ENCODE assay signal across 8 mouse cellular contexts in genomic region chr11:72435694-72436045, GRCm38 (mm10). TPM values are rescaled to one million over a fixed set of nuclear protein-coding genes. Genes with fewer than 3 reads are reported as not detected.
DNase-seq lines count a peak whose midpoint lies in the region; ATAC-seq and TF ChIP-seq lines count a peak whose summit lies in the region.
"Had no signal": no experiment of that assay in that cellular context is flagged by ENCODE, and none has a peak within 500 bp of the region (broad histone marks: within the 10 kb centered on the region; RNA-seq: fewer than 3 reads in every experiment).

No protein-coding gene starts in this region.

- WGBS in lung, embryonic 16.5 days = 26% methylated on average over 2 of the region's 2 CpGs
- WGBS in embryonic facial prominence, embryonic 10.5 days = 65% methylated on average over 2 of the region's 2 CpGs
- WGBS in small intestine, adult 2 months = 11% methylated on average over 2 of the region's 2 CpGs

- H3K4me2 ChIP-seq in lung, embryonic 16.5 days (ENCODE audit: low read depth, low read length) = no peak overlapping the region

- H3K27me3 ChIP-seq in lung, embryonic 16.5 days (ENCODE audit: control insufficient read depth, insufficient read depth, low read depth, low read length) = no peaks in the 10 kb centered on the region
- no peaks in the 10 kb centered on the region for H3K27me3 ChIP-seq in embryonic facial prominence, embryonic 10.5 days (replicated peaks; ENCODE audit: low read depth, poor library complexity, severe bottlenecking)
- H3K27me3 ChIP-seq in small intestine, adult 2 months (ENCODE audit: control insufficient read depth, insufficient read depth, low read length) = no peaks in the 10 kb centered on the region

- H3K9me3 ChIP-seq in lung, embryonic 16.5 days (ENCODE audit: control insufficient read depth, low read length) = no peaks in the 10 kb centered on the region
- H3K9me3 ChIP-seq in embryonic facial prominence, embryonic 10.5 days = no peaks in the 10 kb centered on the region

- peaks cover 16% of the 10 kb centered on the region for H3K4me1 ChIP-seq in lung, embryonic 16.5 days (replicated peaks; ENCODE audit: control insufficient read depth, insufficient read depth, low read length)
- peaks cover 4% of the 10 kb centered on the region; the same call in 1 of the 2 replicates for H3K4me1 ChIP-seq in embryonic facial prominence, embryonic 10.5 days
- H3K4me1 ChIP-seq in small intestine, adult 2 months (ENCODE audit: control insufficient read depth, insufficient read depth, insufficient read length, low read length) = peaks cover 19% of the 10 kb centered on the region

- no peak overlapping the region for H3K4me3 ChIP-seq in lung, embryonic 16.5 days (ENCODE audit: low read length)
- H3K4me3 ChIP-seq in embryonic facial prominence, embryonic 10.5 days = no peak overlapping the region
- peak overlapping the region; percentile 67 for H3K4me3 ChIP-seq in small intestine, adult 2 months (ENCODE audit: low read depth, low read length)

- no peak overlapping the region for H3K9ac ChIP-seq in lung, embryonic 16.5 days (ENCODE audit: low read length)

- no peak for TF ChIP-seq POLR2A in small intestine, adult 2 months (IDR thresholded peaks at IDR 0.05; ENCODE audit: low read depth, low read length)

- no peaks in the 10 kb centered on the region for H3K36me3 ChIP-seq in lung, embryonic 16.5 days (ENCODE audit: control insufficient read depth, insufficient read depth, low read length)
- H3K36me3 ChIP-seq in embryonic facial prominence, embryonic 10.5 days (replicated peaks) = no peaks in the 10 kb centered on the region
- peaks cover 5% of the 10 kb centered on the region; the same call in 1 of the 2 replicates for H3K36me3 ChIP-seq in small intestine, adult 2 months (ENCODE audit: control insufficient read depth, insufficient read depth, low read length)

- H3K27ac ChIP-seq in lung, embryonic 16.5 days (ENCODE audit: low read length) = no peak overlapping the region
- 0 out of 2 replicates have a peak overlapping the region, but pooled peaks have one; percentile 20 for H3K27ac ChIP-seq in embryonic facial prominence, embryonic 10.5 days (replicated peaks)
- peak overlapping the region; percentile 95 for H3K27ac ChIP-seq in small intestine, adult 2 months (ENCODE audit: insufficient read depth, low read depth, low read length)

- no peak for DNase-seq in lung, adult 18-20 months
- no peak for DNase-seq in embryonic facial prominence, embryonic 10.5 days (ENCODE audit: low spot score)
- DNase-seq in kidney, adult 18-20 months = peak; percentile 72
- DNase-seq in layer of hippocampus, adult 9-10 months (ENCODE audit: low spot score) = no peak
- DNase-seq: cerebellum, postnatal 36 days had no signal

- TF ChIP-seq CTCF in small intestine, adult 2 months (IDR thresholded peaks at IDR 0.05; ENCODE audit: extremely low read depth, insufficient read length, insufficient replicate concordance, low read depth, low read length) = no peak

- peak; percentile 69 for ATAC-seq in lung, embryonic 16.5 days (ENCODE audit: low read depth)
- ATAC-seq in megakaryocyte, adult 5-6 weeks (ENCODE audit: poor library complexity, severe bottlenecking) = no peak

RNA-seq across cellular contexts. Expression of gene Ggt6, which starts 0.3 kb away (rescaled TPM):
- 0.19 TPM in 1 of 2 replicates, not detected in the other for polyA plus RNA-seq in lung, embryonic 16.5 days (2015; fragmentation: Nextera tagmentation; extraction: Ambion mirVana)
- polyA plus RNA-seq in embryonic facial prominence, embryonic 10.5 days (2016; fragmentation: Nextera tagmentation; extraction: Ambion mirVana) = 0.10 TPM in 1 of 2 replicates, not detected in the other
- 20.2 and 60.1 TPM in 2 replicates for polyA plus RNA-seq in small intestine, adult 2 months (2012; rRNA removed)
- not detected in 2 replicates for total RNA-seq in megakaryocyte, adult 5-6 weeks (2015)
- total RNA-seq in megakaryocyte, adult 5-6 weeks (2017) = not detected in 2 replicates

RNA-seq across cellular contexts. Expression of gene Mybbp1a, which starts 5.5 kb away (rescaled TPM):
- polyA plus RNA-seq in lung, embryonic 16.5 days (2015; fragmentation: Nextera tagmentation; extraction: Ambion mirVana) = 106 and 126 TPM in 2 replicates
- 257 and 263 TPM in 2 replicates for polyA plus RNA-seq in embryonic facial prominence, embryonic 10.5 days (2016; fragmentation: Nextera tagmentation; extraction: Ambion mirVana)
- 17.6 and 25.0 TPM in 2 replicates for polyA plus RNA-seq in small intestine, adult 2 months (2012; rRNA removed)
- 62.4 and 71.7 TPM in 2 replicates for total RNA-seq in megakaryocyte, adult 5-6 weeks (2015)
- total RNA-seq in megakaryocyte, adult 5-6 weeks (2017) = 35.4 and 36.0 TPM in 2 replicates

RNA-seq across cellular contexts. Expression of gene Smtnl2, which starts 24.2 kb away (rescaled TPM):
- 133 and 136 TPM in 2 replicates for polyA plus RNA-seq in lung, embryonic 16.5 days (2015; fragmentation: Nextera tagmentation; extraction: Ambion mirVana)
- 16.4 and 16.6 TPM in 2 replicates for polyA plus RNA-seq in embryonic facial prominence, embryonic 10.5 days (2016; fragmentation: Nextera tagmentation; extraction: Ambion mirVana)
- 2.9 and 3.6 TPM in 2 replicates for polyA plus RNA-seq in small intestine, adult 2 months (2012; rRNA removed)
- not detected in 2 replicates for total RNA-seq in megakaryocyte, adult 5-6 weeks (2015)
- total RNA-seq in megakaryocyte, adult 5-6 weeks (2017) = not detected in 2 replicates

RNA-seq across cellular contexts. Expression of gene Spns2, which starts 54.0 kb away (rescaled TPM):
- 3.1 and 3.2 TPM in 2 replicates for polyA plus RNA-seq in lung, embryonic 16.5 days (2015; fragmentation: Nextera tagmentation; extraction: Ambion mirVana)
- 3.3 TPM in 2 replicates for polyA plus RNA-seq in embryonic facial prominence, embryonic 10.5 days (2016; fragmentation: Nextera tagmentation; extraction: Ambion mirVana)
- 65.9 and 77.7 TPM in 2 replicates for polyA plus RNA-seq in small intestine, adult 2 months (2012; rRNA removed)
- total RNA-seq in megakaryocyte, adult 5-6 weeks (2015) = 2.8 and 2.9 TPM in 2 replicates
- total RNA-seq in megakaryocyte, adult 5-6 weeks (2017) = 0.15 and 4.8 TPM in 2 replicates

Comparison
In these comparisons a context has a peak if more than half of its experiments do, and no peak if none do; other contexts are left out.
1. RNA of gene Ggt6, which starts 0.3 kb away (polyA plus RNA-seq): 20.2 to 60.1 TPM in small intestine, adult 2 months; 0.10 TPM in embryonic facial prominence, embryonic 10.5 days and 0.19 TPM in lung, embryonic 16.5 days; every median in the first group is over 10 times any median in the second.